Mouse (Mus musculus) midbrain, embryonic 15.5 days (tissue): Measurements from ENCODE around the gene Gda. TPM values are rescaled to one million over a fixed set of nuclear protein-coding genes. Genes with fewer than 3 reads are reported as not detected.
A peak's percentile ranks its signal among the peaks of the same experiment; 100 is the strongest.

Source experiments
- ATAC-seq: fragments of 200-750 bp; cut with Nextera tagmentation; replicated peaks from 2 replicates; pipeline ENCODE4 v1.8.0; 2017; ENCODE audit warnings: moderate TSS enrichment
- H3K27ac ChIP-seq: fragments of 300-500 bp; sonication (generic); 2 replicates; pipeline ENCODE4 v1.5.1; 2015; ENCODE audit warnings: mild to moderate bottlenecking, inconsistent platforms
- H3K27me3 ChIP-seq: fragments of 300-500 bp; sonication (generic); replicated peaks from 2 replicates; pipeline ENCODE4 v1.6.1; 2015; ENCODE audit warnings: inconsistent platforms
- H3K36me3 ChIP-seq: fragments of 300-500 bp; sonication (generic); replicated peaks from 2 replicates; pipeline ENCODE4 v1.6.1; 2015; ENCODE audit warnings: inconsistent platforms
- H3K4me1 ChIP-seq: fragments of 300-500 bp; sonication (generic); 2 replicates; pipeline ENCODE4 v1.6.1; 2015; ENCODE audit warnings: inconsistent platforms
- H3K4me2 ChIP-seq: fragments of 300-500 bp; sonication (generic); 2 replicates; pipeline ENCODE4 v1.6.1; 2015; ENCODE audit warnings: inconsistent platforms, mild to moderate bottlenecking, moderate library complexity
- H3K4me3 ChIP-seq: fragments of 300-500 bp; sonication (generic); 2 replicates; pipeline ENCODE4 v1.5.1; 2015; ENCODE audit warnings: mild to moderate bottlenecking, inconsistent platforms
- H3K9ac ChIP-seq: fragments of 300-500 bp; sonication (generic); 2 replicates; pipeline ENCODE4 v1.6.1; 2015; ENCODE audit warnings: mild to moderate bottlenecking, inconsistent platforms
- H3K9me3 ChIP-seq: fragments of 300-500 bp; sonication (generic); 2 replicates; pipeline ENCODE4 v1.6.1; 2016; ENCODE audit warnings: inconsistent platforms
- WGBS: fragments of 180-500 bp; shearing (Covaris S2); methylation state at CpG from one replicate; pipeline ENCODE4 v1.1.7; 2015; ENCODE audit warnings: mixed read lengths; 5-methylcytosine and 5-hydroxymethylcytosine counted together
- polyA plus RNA-seq: library from polyadenylated mRNA; unstranded; fragments of >200 nt; fragmentation: Nextera tagmentation; extraction: Ambion mirVana; gene quantifications from 2 replicates; pipeline ENCODE4 v1.2.1, GENCODE M21; 2015

Gda gene
- polyA plus RNA-seq, 1 experiment from 2014 or later = 0.77 TPM

DNA sequence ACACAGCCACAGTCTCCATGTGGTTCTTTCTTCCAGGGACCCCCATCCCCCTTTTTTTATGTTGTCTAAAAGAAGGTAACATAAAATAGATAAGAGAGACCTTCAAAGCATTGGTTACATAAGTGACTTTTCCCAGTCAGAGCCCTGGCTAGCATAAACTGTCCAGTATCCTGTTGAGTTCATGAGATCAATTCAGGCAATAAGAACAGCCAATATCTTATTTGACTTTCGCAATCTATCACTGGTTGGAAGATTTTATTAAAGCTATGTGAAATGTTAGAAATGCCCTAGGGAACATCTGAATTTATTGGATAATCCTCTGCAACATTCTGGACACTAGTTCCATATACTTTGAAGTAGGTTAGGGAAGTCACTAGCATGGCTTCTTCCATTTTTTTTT lies 7.8 kb upstream of the Gda start:
- Histone ChIP-seq H3K27me3 (no peaks in the 10 kb centered on the region), H3K27ac (no peak overlapping the region), H3K4me2 (no peak overlapping the region), H3K9me3 (no peaks in the 10 kb centered on the region), H3K4me1 (peaks cover 12% of the 10 kb centered on the region), H3K4me3 (no peak overlapping the region), H3K9ac (no peak overlapping the region), H3K36me3 (no peaks in the 10 kb centered on the region)
- 94% methylated on average over 1 of the region's 1 CpGs for WGBS
- no peak for ATAC-seq

DNA sequence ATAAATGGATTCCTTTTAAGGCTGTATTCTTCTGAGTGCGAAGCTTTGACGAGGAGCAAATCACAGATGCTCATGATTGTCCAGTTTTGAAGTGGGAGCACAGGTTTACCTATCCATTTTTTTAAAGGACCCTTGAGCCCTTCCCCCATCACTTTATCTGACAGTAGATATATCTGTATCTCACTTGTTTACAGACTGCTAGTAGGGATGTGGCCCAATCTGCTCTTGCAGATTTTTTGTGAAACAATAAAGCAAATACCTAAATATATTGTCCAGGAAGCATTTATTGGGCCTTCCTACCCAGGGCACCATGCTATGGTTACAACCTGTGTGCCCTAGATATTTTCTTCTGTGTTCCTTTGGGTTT lies 6.8 kb upstream of the Gda start:
- ATAC-seq = no peak; the same call in none of the 2 replicates
- Histone ChIP-seq H3K27me3 (no peaks in the 10 kb centered on the region), H3K4me1 (peaks cover 12% of the 10 kb centered on the region), H3K36me3 (no peaks in the 10 kb centered on the region), H3K4me2 (no peak overlapping the region), H3K9me3 (no peaks in the 10 kb centered on the region), H3K4me3 (no peak overlapping the region), H3K27ac (peak overlapping the region; percentile 64), H3K9ac (no peak overlapping the region)
- 30% methylated on average over 2 of the region's 2 CpGs for WGBS

DNA sequence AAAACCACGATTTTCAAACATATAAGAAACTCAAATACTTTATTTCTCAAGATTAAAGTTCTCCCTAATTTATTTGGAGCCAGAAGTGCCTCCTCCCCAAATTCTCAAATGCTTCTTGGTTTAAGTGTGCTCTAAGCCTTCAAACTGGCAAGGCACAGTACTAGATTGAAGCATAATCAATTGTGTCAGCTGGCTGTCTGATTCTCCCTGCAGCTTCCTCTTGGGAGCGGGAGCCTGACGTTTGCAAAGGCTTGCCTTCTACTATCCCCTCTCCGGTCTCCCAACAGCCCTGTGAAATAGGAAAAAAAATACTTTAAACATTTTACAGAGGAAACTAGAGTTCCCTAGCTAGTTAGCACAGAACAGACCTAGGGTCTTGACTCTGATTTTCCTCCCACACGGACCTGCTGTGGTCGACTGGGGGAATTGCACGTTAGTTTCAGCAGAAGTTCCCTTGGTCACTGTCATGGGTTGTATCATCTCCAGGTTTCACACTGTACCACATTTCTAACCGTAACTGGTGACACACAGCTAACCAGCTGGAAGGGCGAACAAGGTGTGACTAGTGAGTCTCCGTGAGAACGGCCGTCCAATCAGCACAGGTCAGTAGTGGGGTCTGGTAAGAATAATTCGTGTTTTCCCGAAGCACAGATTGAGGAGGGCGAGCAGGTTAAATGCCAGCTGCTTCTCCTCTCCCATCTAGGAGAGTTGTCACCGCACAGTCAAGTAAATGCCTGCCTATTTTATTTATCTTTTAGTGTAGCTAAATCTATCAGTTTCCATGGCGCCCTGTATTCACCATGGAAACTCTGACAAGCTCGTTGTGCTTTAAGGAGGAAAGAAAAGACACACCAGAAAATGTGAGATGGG lies 6.2 kb upstream of the Gda start:
- Histone ChIP-seq H3K9ac (no peak overlapping the region), H3K9me3 (no peaks in the 10 kb centered on the region), H3K4me3 (no peak overlapping the region), H3K4me1 (peaks cover 12% of the 10 kb centered on the region), H3K4me2 (peak overlapping the region; percentile 8; the same call in 1 of the 2 replicates), H3K27ac (peak overlapping the region; percentile 64), H3K27me3 (no peaks in the 10 kb centered on the region), H3K36me3 (no peaks in the 10 kb centered on the region)
- ATAC-seq = peak; percentile 88
- WGBS = 55% methylated on average over 18 of the region's 18 CpGs

- Histone ChIP-seq H3K4me1 (peaks cover 12% of the 10 kb centered on the region), H3K9me3 (no peaks in the 10 kb centered on the region), H3K27me3 (no peaks in the 10 kb centered on the region), H3K36me3 (no peaks in the 10 kb centered on the region), H3K4me2 (no peak overlapping the region), H3K27ac (no peak overlapping the region), H3K4me3 (no peak overlapping the region), H3K9ac (no peak overlapping the region)
- WGBS = 79% methylated on average over 3 of the region's 3 CpGs
- no peak for ATAC-seq
These were observed 5.3 kb upstream of the Gda start for GRCm38 (mm10) chr19:21478538-21478937.

- Histone ChIP-seq H3K36me3 (no peaks in the 10 kb centered on the region), H3K27ac (no peak overlapping the region), H3K4me3 (no peak overlapping the region), H3K27me3 (peaks cover 5% of the 10 kb centered on the region; the same call in 1 of the 2 replicates), H3K4me2 (no peak overlapping the region), H3K9ac (no peak overlapping the region), H3K9me3 (no peaks in the 10 kb centered on the region), H3K4me1 (peaks cover 12% of the 10 kb centered on the region)
- ATAC-seq = no peak
- 88% methylated on average over 2 of the region's 2 CpGs for WGBS
These were observed 4.5 kb upstream of the Gda start for GRCm38 (mm10) chr19:21477780-21478179.

DNA sequence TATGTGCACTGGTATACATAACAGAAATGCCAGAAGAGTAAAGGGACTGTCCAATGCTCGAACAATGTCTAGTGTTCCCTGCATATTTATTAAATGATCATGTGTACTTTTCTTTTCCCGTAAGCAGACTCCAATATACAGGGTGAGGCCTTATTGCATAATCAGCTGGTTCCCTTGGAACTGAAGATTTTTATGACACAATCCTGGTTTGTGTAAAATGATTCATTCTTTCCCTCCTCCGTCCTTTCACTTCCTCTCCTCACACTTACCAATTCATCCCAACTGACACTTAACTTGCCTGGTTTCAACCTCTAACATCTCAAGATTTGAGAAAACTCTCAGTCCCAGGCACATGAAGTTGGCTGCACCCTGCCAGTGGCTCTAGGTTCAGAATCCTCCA lies 3.5 kb upstream of the Gda start:
- no peaks in the 10 kb centered on the region for H3K36me3 ChIP-seq
- H3K4me3 ChIP-seq = no peak overlapping the region
- H3K9me3 ChIP-seq = no peaks in the 10 kb centered on the region
- no peak for ATAC-seq
- peaks cover 9% of the 10 kb centered on the region; the same call in 1 of the 2 replicates for H3K27me3 ChIP-seq
- no peak overlapping the region for H3K9ac ChIP-seq
- peaks cover 18% of the 10 kb centered on the region for H3K4me1 ChIP-seq
- H3K27ac ChIP-seq = no peak overlapping the region
- WGBS = 91% methylated on average over 3 of the region's 3 CpGs
- H3K4me2 ChIP-seq = no peak overlapping the region

DNA sequence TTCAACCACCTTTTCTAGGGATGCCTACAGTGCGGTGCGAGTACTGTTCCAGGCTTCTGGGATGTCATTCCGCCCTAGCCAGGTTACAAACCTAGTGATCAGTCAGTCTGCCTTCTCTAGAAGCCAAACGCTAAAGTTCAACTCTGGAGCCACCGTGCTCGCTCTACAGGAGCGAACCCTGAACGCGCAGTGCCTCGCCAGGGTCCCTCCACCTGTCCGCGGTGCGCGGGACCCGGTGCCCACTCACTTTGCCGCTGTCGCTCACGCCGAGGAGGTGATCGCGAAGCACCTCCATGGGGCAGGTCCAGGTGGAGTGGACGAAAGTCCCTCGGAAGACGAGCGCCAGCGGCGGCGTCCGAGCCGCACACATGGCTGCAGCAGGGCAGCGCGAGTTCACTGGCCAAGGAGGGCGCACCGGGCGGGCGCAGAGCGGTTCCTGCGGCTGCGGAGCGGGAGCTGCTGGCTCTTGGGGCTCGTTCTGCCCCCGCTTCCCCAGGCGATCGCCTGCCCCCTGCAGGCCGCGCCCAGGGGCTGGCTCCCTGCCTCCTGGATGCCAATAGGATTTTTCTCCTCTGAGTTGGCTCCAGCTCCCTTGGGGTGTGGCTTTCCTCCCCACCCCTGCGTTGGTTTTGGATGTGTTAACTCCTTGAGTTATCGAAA lies 994 bp downstream of the Gda start:
- peak; percentile 82 for ATAC-seq
- Histone ChIP-seq H3K36me3 (no peaks in the 10 kb centered on the region), H3K27me3 (peaks cover 12% of the 10 kb centered on the region; the same call in 1 of the 2 replicates)

GRCm38 (mm10) chr19:21461221-21461960 lies 11.9 kb downstream of the Gda start:
- H3K27ac ChIP-seq = no peak overlapping the region
- no peak overlapping the region for H3K4me3 ChIP-seq
- ATAC-seq = no peak
- no peak overlapping the region for H3K9ac ChIP-seq
- no peaks in the 10 kb centered on the region for H3K4me1 ChIP-seq
- H3K36me3 ChIP-seq = no peaks in the 10 kb centered on the region
- no peaks in the 10 kb centered on the region for H3K9me3 ChIP-seq
- WGBS = 89% methylated on average over 5 of the region's 5 CpGs
- no peak overlapping the region for H3K4me2 ChIP-seq
- no peaks in the 10 kb centered on the region for H3K27me3 ChIP-seq

More for the DNA sequence above, 994 bp downstream of the Gda start:
- H3K9ac ChIP-seq = peak overlapping the region; percentile 27
- no peak overlapping the region for H3K27ac ChIP-seq
- H3K9me3 ChIP-seq = no peaks in the 10 kb centered on the region
- 2% methylated on average over 48 of the region's 48 CpGs for WGBS
- peaks cover 6% of the 10 kb centered on the region for H3K4me1 ChIP-seq
- peak overlapping the region; percentile 45 for H3K4me3 ChIP-seq
- H3K4me2 ChIP-seq = peak overlapping the region; percentile 73

DNA sequence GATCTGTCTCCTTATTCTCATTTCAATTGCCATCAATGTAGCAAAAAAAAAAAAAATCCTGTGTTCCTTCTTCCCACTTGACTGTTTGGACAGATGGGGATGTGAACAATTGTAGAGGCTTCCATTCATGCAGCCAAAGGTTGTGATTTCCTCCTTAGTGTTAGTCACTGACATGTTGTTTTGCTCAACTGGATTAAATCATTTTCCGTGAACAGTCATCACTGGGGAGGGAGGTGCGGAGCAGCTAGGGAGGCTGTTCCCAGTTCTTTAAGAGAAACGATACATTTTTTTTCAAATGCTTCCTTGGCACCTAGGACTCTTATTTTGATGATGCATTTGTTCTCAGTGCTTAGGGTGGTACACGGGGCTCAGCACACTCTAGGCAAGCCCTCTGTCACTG lies 15.8 kb downstream of the Gda start:
- Histone ChIP-seq H3K27ac (no peak overlapping the region), H3K4me3 (no peak overlapping the region), H3K9me3 (no peaks in the 10 kb centered on the region), H3K36me3 (no peaks in the 10 kb centered on the region), H3K4me1 (no peaks in the 10 kb centered on the region), H3K27me3 (no peaks in the 10 kb centered on the region), H3K9ac (no peak overlapping the region), H3K4me2 (no peak overlapping the region)
- 82% methylated on average over 4 of the region's 4 CpGs for WGBS
- no peak for ATAC-seq

GRCm38 (mm10) chr19:21441787-21442186 lies 31.5 kb downstream of the Gda start:
- ATAC-seq = no peak
- Histone ChIP-seq H3K4me1 (no peaks in the 10 kb centered on the region), H3K9me3 (no peaks in the 10 kb centered on the region), H3K36me3 (no peaks in the 10 kb centered on the region), H3K9ac (no peak overlapping the region), H3K27me3 (no peaks in the 10 kb centered on the region), H3K27ac (no peak overlapping the region), H3K4me3 (no peak overlapping the region), H3K4me2 (no peak overlapping the region)
- WGBS = 71% methylated on average over 3 of the region's 3 CpGs

DNA sequence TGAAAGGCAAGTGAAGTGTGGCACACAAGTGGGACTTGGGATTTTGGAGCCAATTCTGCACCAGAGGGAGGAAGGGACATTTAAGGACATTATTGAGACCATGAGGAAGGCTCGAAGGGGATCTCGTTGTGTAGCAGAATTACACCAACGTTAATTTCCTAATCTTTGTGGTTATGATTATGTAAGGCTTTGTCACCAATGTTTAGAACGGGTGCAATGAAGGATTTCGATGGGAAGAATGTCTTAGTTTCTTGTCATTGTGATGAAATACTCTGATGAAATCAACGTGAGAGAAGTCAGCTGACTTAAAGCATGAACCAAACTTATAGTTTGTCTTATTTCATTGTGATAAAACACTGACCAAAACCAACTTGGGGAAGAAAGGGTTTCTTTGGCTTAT lies 32.4 kb downstream of the Gda start:
- H3K4me3 ChIP-seq = no peak overlapping the region
- no peak overlapping the region for H3K27ac ChIP-seq
- 90% methylated on average over 6 of the region's 6 CpGs for WGBS
- H3K36me3 ChIP-seq = no peaks in the 10 kb centered on the region
- H3K27me3 ChIP-seq = no peaks in the 10 kb centered on the region
- H3K4me2 ChIP-seq = no peak overlapping the region
- H3K9ac ChIP-seq = no peak overlapping the region
- H3K4me1 ChIP-seq = no peaks in the 10 kb centered on the region
- no peak for ATAC-seq
- no peaks in the 10 kb centered on the region for H3K9me3 ChIP-seq

- Histone ChIP-seq H3K4me1 (no peaks in the 10 kb centered on the region), H3K36me3 (no peaks in the 10 kb centered on the region), H3K4me2 (no peak overlapping the region), H3K9me3 (no peaks in the 10 kb centered on the region), H3K9ac (no peak overlapping the region), H3K27me3 (no peaks in the 10 kb centered on the region), H3K4me3 (no peak overlapping the region), H3K27ac (no peak overlapping the region)
- 83% methylated on average over 3 of the region's 3 CpGs for WGBS
- no peak for ATAC-seq
These were observed 34.0 kb downstream of the Gda start for GRCm38 (mm10) chr19:21439141-21439737.
